Mouse (Mus musculus) CD8-positive naive resting alpha-beta T cell, adult 2 months (primary cell): Measurements from ENCODE around the gene Lamb2.

Experiments
- DNase-seq, 2 experiments: peaks; one replicate each; pipeline ENCODE4 v3.0.0; 2022; ENCODE audit warnings: low read depth in 2 of 2, low spot score in 2 of 2

The Lamb2 gene

DNA sequence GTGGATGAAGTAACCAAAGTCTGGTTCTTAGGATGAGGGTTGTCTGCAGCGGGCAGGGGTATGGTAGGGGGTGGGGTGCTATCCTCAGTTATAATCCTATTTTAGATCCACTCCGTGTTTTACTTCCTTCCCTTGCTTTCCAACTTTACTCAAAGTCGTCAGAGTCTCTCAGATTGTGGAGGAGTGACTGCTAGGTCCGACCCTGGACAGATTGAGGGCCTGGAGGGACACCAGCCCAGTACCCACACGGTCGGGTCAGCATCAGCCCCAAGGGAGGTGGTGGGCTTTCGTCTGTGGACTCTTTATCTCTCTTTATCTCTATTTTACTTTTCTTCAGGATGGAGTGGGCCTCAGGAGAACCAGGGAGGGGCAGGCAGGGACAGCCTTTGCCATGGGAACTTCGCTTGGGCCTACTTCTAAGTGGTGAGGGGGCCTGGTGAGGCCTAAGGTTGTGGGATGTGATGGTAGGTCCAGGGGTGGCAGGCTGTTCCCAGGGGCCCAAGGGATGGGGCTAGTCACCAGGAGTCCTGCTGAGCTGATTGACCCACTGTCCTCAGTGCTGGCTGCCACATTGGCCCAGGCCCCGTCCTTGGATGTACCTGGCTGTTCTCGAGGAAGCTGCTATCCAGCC is at the start of gene Lamb2:
Lamb2 (plus strand) TSS at position 16 of the 631 bp plus-strand sequence.
- no peak for DNase-seq

- DNase-seq: no peak
Measured at GRCm38 (mm10) chr9:108431431-108432067, 48.0 kb upstream of the Lamb2 start.

DNA sequence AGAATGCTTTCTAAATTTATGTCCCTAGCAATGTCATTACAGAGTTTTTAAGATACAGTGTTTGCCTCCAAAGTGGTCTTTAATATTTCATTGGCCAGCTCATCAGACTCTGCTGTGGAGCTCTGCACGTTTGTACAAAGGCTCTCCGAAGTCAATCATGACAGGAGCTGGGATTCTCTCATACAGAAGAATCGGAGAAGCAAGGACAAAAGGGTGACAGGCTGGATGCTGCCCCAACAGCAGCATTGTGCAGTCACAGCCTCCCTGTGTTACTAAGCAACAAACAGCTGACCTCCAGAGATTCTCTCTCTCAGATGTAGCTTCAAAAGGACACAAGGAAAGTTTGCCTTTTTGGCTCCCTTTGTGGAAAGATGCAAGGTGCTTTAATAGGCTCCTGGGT is 43.4 kb upstream of the Lamb2 start, which contains the start of gene BC048562:
BC048562 (plus strand) TSS at position 301 of the 400 bp plus-strand sequence.
- DNase-seq: no peak

DNA sequence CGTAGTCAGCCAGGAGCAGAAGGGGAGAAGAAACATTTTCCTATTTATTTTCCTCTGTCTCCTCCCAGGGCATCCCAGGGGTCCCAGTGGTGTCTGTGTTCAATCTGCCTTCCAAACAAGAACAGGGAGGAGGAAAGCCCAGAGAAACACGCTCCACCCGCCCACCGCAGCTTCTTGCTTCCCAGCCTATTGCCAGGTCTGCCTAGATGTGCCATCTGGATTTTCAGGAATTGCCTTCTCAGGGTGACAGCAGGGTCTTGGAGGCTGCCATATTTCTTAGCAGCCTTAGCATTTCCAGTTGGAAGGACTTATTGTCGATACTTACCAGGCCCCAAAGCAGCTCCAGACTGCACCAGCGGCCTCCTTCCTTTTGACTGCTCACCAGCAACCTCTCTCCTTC is 40.4 kb upstream of the Lamb2 start:
- no peak for DNase-seq

GRCm38 (mm10) chr9:108440485-108440884 is 39.1 kb upstream of the Lamb2 start:
- no peak for DNase-seq

DNA sequence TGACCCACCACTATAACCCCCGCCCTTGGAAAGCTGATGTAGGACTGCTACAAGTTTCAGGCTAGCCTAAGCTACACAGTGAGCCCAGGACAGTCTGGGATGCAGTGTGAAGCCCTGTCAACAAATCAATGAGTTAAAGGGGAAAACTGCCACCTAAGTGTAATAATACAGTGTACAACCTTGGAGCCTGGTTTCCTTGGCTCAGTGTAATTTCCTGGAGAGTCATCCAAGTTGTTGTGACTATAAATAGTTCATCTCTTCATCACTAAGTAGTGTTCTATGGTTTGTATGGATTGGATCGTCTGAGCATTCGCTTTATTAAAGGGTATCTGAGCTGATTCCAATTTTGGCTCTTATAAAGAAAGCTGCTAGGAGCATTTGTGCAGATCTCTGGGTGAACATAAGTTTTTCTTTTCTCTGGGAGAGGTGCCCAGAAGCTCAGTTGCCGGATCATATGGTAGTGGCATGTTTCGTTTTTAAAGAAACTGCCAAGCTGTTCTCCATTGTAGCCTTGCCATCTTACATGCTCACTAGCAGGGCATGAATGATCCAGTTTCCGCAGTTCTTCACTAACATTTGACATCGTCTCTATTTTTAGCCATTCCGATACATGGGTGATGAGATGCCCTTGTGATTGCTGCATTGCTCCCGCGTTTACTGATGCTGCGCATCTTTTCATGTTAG is 38.2 kb upstream of the Lamb2 start:
- DNase-seq: no peak

- DNase-seq: no peak
Measured at GRCm38 (mm10) chr9:108445125-108445524, 34.4 kb upstream of the Lamb2 start.

DNA sequence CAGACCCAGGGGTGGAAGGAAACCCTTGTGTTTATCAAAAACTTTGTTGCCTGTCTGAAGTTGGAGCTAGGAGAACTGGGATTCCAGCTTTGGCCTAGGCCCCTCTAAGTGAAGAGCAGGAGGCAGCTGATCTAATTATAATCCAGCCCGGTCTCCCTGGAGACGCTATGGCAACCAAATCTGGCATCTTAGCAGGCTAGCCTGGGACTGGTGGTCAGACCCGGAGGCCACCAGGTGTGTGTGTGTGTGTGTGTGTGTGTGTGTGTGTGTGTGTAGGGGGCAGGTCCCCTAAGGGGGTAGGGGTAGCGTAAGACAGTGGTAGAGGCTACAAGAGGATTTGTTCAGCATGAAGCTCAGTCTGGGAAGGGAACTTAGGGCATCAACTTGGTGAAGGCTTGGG is 29.7 kb upstream of the Lamb2 start:
- no peak for DNase-seq

- no peak for DNase-seq
Measured at GRCm38 (mm10) chr9:108450292-108451169, 29.0 kb upstream of the Lamb2 start.

- DNase-seq: no peak
Measured at GRCm38 (mm10) chr9:108451170-108451493, 28.4 kb upstream of the Lamb2 start.

DNA sequence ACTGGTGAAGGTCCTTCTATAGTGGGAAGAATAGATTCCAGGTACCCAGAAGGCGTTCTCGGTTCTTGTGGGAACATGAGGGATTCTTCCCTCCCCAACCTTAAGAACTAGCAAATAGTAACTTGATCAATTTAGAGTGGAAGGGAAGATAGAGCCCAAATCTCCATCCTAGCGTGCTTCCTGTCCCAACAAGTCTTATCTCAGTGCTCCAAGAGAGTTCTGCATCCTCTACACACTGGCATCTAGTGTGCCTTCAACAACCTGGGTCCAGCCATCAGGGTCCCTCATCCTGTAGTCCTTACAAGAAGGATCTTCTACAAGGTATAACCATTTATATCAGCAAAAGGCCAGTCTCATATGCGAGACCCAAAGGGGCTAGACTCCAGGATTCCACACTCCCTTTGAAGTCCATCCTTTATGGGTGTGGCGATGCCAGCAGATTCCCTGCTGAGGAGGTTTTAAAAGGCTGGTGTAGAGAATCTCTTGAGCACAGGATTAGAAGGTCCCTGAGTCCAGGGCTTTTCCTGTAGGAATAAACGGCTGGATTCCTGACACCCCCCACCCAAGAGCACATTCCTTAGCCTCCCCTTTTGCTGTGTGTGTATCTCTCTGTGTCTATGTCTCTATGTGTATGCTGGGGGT is 27.9 kb upstream of the Lamb2 start:
- DNase-seq: no peak

DNA sequence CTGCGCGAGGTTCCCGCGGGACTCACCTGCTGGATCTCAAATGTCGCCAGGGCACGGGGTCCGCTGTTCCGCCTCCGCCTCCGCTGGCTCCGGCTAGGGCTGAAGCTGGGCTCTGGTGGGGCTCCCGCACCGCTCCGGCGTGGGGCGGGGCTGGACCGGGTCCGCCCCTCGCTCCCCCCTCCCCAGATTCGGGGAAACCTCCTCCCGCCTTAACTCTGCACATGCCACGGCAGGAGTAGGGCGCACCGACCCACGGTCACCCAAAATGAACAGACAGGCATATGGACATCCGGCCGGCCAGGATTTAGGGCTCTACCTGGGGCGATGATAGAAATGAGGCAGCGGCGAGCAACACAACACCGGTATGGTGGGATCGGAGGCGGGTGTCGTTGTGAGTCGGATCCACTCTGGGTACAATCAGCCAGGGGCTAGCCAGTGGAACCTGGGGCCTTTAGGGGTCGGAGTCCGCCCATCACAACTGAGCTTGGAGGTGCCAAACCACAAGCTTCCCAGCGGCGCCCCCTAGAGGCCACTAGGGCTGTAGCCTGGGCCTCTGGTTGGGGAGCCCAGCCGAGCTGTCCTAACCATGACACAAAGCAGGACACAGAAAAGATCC is 27.1 kb upstream of the Lamb2 start:
- DNase-seq: peak; percentile 71 to 83

DNA sequence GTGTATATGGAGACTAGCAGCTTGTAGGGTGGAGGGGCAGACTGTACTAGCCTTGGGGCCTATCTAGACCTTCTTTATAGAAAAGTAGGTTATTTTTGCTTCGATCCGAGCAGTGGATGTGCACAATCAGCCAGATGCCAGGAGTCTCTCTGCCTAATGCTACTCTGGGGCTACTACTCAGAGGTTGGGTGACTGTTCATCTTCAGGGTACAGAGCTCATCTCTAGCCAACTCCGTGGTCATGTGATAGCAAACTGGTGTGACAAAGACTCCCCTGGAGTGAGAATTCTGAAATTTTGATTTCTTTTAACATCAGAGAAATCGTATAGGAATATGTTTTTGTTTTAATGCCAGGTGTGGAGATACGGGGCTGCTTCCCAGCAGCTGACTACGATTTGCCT is 26.6 kb upstream of the Lamb2 start:
- no peak for DNase-seq

- no peak for DNase-seq
Measured at GRCm38 (mm10) chr9:108453458-108453857, 26.1 kb upstream of the Lamb2 start.

- DNase-seq: no peak
Measured at GRCm38 (mm10) chr9:108454429-108454828, 25.1 kb upstream of the Lamb2 start.

DNA sequence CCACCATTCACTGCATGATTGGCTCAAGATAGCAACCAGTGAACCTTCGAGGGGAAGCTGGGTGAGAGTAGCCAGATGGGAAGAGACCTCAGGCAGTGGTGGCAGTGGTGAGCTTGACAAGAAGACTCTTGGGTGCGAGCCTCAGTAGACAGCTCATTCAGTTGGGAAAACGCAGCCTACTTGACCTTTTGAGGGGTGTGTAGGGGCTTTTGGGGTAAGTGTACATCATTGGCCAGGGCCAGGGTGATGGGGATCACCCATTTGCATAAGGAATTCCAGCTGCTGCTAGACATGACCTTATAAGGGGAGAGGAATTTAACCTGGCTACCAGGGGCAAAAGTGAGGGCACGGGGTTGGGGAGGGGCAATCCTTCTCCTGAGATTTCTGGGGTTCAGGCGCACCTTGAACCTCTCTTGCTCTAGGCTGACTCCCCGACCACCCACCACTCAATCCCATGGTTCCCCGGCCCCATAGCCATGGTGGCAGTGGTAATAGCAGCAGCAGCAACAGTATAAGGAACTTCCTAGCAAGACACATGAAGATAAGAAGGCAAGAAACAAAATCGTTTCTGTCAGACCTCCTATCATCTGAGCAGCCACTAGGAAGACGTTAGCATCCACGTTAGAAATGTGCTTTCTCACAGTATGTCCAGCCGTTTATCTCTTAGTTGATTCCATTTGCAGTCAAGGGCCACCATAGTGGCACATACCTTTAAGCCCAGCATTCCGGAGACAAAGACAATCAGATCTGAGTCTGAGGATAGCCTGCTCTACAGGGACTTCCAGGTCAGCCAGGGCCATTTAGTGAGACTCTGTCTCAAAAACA is 23.6 kb upstream of the Lamb2 start:
- DNase-seq: no peak

DNA sequence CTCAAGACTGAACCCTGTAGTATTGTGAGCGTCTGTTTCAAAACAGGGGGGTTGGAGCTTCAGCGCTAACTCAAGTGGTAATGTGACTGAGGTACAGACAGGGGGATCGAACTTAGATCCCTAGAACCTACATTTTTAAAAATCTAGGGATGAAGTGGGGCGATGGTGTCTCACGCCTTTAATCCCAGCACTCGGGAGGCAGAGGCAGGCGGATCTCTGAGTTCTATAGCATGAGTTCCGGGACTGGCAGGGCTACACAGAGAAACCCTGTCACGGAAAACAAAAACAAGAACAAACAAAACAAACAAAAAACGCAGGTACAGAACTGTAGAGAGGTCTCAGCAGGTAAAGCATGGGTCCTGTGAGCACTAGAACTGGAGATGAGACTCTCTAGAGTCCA is 22.6 kb upstream of the Lamb2 start:
- no peak for DNase-seq

- DNase-seq: no peak
Measured at GRCm38 (mm10) chr9:108459939-108460318, 19.6 kb upstream of the Lamb2 start.

DNA sequence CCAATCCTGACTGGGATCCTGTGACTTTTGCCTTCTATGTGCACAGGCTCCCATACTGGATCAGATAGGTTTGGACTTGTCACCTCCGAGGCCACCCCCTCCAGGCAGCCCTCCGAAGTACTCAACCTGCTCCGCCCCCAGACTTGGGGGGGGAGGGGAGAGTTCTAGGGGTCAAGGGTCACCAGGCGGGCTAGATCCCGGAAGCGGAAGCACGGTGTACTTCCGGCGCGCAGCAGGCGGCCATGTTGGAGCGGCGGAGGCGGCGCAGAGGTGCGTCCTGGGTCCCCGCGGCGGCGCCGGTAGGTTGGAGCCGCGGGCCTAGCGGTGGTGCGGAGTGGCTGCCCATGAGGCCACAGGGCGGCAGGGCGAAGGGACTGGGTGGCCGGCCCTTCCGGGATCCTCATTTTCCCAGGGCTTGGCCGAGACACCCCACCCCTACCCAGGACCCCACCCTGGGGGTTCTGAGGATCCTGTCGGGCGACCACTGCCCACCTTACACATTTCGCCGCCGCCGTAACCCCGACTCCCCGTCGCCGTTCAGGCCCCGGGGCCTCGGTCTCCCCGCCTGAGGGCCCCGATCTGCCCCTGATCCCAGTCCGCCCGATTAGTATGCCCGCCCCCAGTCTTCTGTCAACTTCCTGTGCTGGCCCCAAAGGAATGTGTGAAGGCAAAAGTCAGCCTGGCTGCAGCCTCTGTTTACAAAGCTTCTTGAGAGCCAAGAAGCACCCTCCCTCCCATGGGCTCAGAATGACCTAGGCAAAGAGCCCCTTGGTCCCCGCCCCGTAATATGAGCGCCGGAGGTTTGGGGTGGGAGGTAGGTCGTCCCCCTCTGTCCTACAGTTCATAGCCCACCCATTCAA is 19.0 kb upstream of the Lamb2 start, which contains the start of gene Ccdc71:
Ccdc71 (plus strand) TSS at position 209 of the 860 bp plus-strand sequence.
- peak; percentile 73 to 80 for DNase-seq
